Mouse (Mus musculus): ENCODE results near the gene Zranb3. TPM values are rescaled to one million over a fixed set of nuclear protein-coding genes. Genes with fewer than 3 reads are reported as not detected.

Zranb3 gene
- polyA plus RNA-seq (2015; fragmentation: Nextera tagmentation; extraction: Ambion mirVana): 3.2 and 3.8 TPM in 2 replicates

GRCm38 (mm10) chr1:128102641-128103461, at the start of gene Zranb3, which contains the start of gene R3hdm1:
TSS of gene Zranb3 (minus strand) at chr1:128103047.
TSS of gene R3hdm1 (plus strand) at chr1:128103301.

Other genes with a start within 250 kb of the Zranb3 start
- 0.06 TPM in 1 of 2 replicates, not detected in the other for gene Map3k19, start 248.0 kb downstream of the Zranb3 start, polyA plus RNA-seq (2015; fragmentation: Nextera tagmentation; extraction: Ambion mirVana)
- 11.2 and 12.0 TPM in 2 replicates for gene Rab3gap1, start 234.3 kb downstream of the Zranb3 start, polyA plus RNA-seq (2015; fragmentation: Nextera tagmentation; extraction: Ambion mirVana)
- gene R3hdm1, start 254 bp upstream of the Zranb3 start, polyA plus RNA-seq (2015; fragmentation: Nextera tagmentation; extraction: Ambion mirVana): 51.7 and 53.7 TPM in 2 replicates
- 45.6 and 49.2 TPM in 2 replicates for gene Ubxn4, start 140.9 kb upstream of the Zranb3 start, polyA plus RNA-seq (2015; fragmentation: Nextera tagmentation; extraction: Ambion mirVana)
- gene Lct, start 225.3 kb upstream of the Zranb3 start, polyA plus RNA-seq (2015; fragmentation: Nextera tagmentation; extraction: Ambion mirVana): 0.05 and 0.15 TPM in 2 replicates